Mouse (Mus musculus) heart, adult 2 months (tissue): Measurements from ENCODE around the gene Ap1g2.

Experiments
- CTCF ChIP-seq: fragments of 200-600 bp; IDR thresholded peaks from 2 replicates; pipeline ENCODE4 v1.8.1; 2022; ENCODE audit warnings: antibody characterized with exemption, mild to moderate bottlenecking, moderate library complexity
- EP300 ChIP-seq: fragments of 200-500 bp; IDR thresholded peaks from 2 replicates; pipeline ENCODE4 v1.6.1; 2011; ENCODE audit warnings: low read depth, low read length, control low read depth; ENCODE audit not compliant: insufficient read depth
- POLR2A ChIP-seq: fragments of 200-500 bp; IDR thresholded peaks from 2 replicates; pipeline ENCODE4 v1.6.1; 2011; ENCODE audit warnings: mild to moderate bottlenecking, low read depth, low read length, control low read depth; ENCODE audit not compliant: insufficient read depth

DNA sequence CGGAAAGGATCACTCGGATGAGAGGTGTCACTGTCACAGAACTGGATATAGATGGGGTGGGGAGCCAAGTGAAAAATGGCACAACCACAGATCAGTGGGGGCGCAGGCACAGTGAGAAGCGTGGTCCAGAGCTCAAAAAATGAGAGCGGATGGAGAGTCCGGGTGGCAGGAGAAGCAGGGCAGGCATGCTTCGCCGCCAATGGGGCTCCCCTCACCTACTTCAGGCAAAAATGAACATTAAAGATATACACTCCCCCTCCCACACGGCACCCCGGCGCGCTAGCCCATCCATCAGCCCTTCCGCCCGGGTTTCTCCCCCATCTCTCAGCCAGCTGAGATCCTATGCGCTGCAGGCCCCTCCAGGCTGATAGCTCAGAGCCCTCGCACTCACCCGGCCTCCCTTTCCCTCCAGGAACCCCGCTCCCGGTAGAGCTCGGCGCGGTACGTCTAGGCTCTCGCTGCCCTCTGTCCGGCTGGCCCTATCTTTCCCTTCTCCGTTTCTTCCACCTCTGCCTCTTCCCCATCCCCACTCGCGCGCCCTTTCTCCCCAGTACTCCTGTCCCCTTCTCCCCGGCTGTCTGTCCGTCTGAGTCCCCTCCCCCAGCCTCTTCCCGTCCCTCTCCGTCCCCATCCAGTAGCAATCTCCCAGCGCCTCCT is 15.1 kb downstream of the Ap1g2 start:
- TF ChIP-seq CTCF: no peak
- no peak for TF ChIP-seq POLR2A
- TF ChIP-seq EP300: no peak
